Mouse (Mus musculus) limb, embryonic 10.5 days (tissue): Measurements from ENCODE around the gene Urb1. TPM values are rescaled to one million over a fixed set of nuclear protein-coding genes. Genes with fewer than 3 reads are reported as not detected.
"Not testable (repeated sequence)": the region's sequence is repeated elsewhere in the genome, so short reads cannot be mapped to it uniquely, and the experiment has no call there.

Source experiments
- DNase-seq: peaks from one replicate; pipeline ENCODE4 v3.0.0-alpha.2; 2017; ENCODE audit warnings: low spot score
- H3K27ac ChIP-seq: fragments of 300-500 bp; sonication (generic); 2 replicates; pipeline ENCODE4 v1.5.1; 2016; ENCODE audit warnings: mild to moderate bottlenecking
- H3K27me3 ChIP-seq: fragments of 300-500 bp; sonication (generic); 2 replicates; pipeline ENCODE4 v1.6.1; 2016; ENCODE audit warnings: low read depth, mild to moderate bottlenecking; ENCODE audit not compliant: poor library complexity, severe bottlenecking
- H3K36me3 ChIP-seq: fragments of 300-500 bp; sonication (generic); 2 replicates; pipeline ENCODE4 v1.6.1; 2016; ENCODE audit warnings: mild to moderate bottlenecking, moderate library complexity
- H3K4me1 ChIP-seq: fragments of 300-500 bp; sonication (generic); 2 replicates; pipeline ENCODE4 v1.6.1; 2016
- H3K4me3 ChIP-seq: fragments of 300-500 bp; sonication (generic); 2 replicates; pipeline ENCODE4 v1.5.1; 2016; ENCODE audit warnings: mild to moderate bottlenecking, moderate library complexity
- H3K9me3 ChIP-seq: fragments of 300-500 bp; sonication (generic); replicated peaks from 2 replicates; pipeline ENCODE4 v1.6.1; 2016; ENCODE audit warnings: mild to moderate bottlenecking
- WGBS: fragments of 180-500 bp; shearing (Covaris S2); methylation state at CpG from one replicate; pipeline ENCODE4 v1.1.7; 2016; 5-methylcytosine and 5-hydroxymethylcytosine counted together
- polyA plus RNA-seq: library from polyadenylated mRNA; unstranded; fragments of >200 nt; fragmentation: Nextera tagmentation; extraction: Ambion mirVana; gene quantifications from 2 replicates; pipeline ENCODE4 v1.2.1, GENCODE M21; 2016

The Urb1 gene
- polyA plus RNA-seq, 1 experiment from 2014 or later, result 14.2 TPM

- Histone ChIP-seq H3K27ac (no peak overlapping the region), H3K36me3 (no peaks in the 10 kb centered on the region), H3K9me3 (no peaks in the 10 kb centered on the region), H3K27me3 (peaks cover 79% of the 10 kb centered on the region), H3K4me1 (peaks cover 33% of the 10 kb centered on the region), H3K4me3 (no peak overlapping the region)
- no peak for DNase-seq
- WGBS, result 75% methylated on average over 6 of the region's 6 CpGs
These were observed 22.3 kb upstream of the Urb1 start for GRCm38 (mm10) chr16:90832495-90832894.

DNA sequence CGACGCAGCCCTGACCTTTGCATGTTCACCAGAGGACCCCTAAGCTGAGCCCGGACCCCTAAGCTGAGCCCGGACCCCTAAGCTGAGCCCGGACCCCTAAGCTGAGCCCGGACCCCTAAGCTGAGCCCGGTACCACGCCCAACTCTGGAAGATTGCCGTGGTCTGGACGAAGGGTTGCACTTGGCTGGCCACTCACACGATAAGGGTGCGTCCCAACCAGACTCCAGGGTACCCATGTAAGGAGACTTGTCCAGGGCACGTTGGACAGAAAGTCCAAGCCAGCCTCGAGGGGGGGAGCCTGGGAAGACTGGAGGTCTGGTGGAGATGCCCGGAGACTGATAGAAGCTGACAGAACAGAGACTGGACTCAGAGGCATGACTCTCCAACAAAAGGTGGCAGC, 21.5 kb upstream of the Urb1 start:
- Histone ChIP-seq H3K4me1 (peaks cover 33% of the 10 kb centered on the region), H3K9me3 (no peaks in the 10 kb centered on the region), H3K27ac (no peak overlapping the region), H3K36me3 (no peaks in the 10 kb centered on the region), H3K4me3 (peak overlapping the region; percentile 61), H3K27me3 (peaks cover 85% of the 10 kb centered on the region)
- WGBS, result 24% methylated on average over 15 of the region's 15 CpGs
- no peak for DNase-seq

GRCm38 (mm10) chr16:90830686-90831439, 20.6 kb upstream of the Urb1 start:
- DNase-seq, result peak; percentile 72
- no peaks in the 10 kb centered on the region for H3K9me3 ChIP-seq
- H3K27ac ChIP-seq, result peak overlapping the region; percentile 57
- H3K36me3 ChIP-seq, result no peaks in the 10 kb centered on the region
- H3K4me3 ChIP-seq, result peak overlapping the region; percentile 61
- peaks cover 33% of the 10 kb centered on the region for H3K4me1 ChIP-seq
- H3K27me3 ChIP-seq, result peaks cover 85% of the 10 kb centered on the region
- under 1% methylated on average over 67 of the region's 67 CpGs for WGBS

DNA sequence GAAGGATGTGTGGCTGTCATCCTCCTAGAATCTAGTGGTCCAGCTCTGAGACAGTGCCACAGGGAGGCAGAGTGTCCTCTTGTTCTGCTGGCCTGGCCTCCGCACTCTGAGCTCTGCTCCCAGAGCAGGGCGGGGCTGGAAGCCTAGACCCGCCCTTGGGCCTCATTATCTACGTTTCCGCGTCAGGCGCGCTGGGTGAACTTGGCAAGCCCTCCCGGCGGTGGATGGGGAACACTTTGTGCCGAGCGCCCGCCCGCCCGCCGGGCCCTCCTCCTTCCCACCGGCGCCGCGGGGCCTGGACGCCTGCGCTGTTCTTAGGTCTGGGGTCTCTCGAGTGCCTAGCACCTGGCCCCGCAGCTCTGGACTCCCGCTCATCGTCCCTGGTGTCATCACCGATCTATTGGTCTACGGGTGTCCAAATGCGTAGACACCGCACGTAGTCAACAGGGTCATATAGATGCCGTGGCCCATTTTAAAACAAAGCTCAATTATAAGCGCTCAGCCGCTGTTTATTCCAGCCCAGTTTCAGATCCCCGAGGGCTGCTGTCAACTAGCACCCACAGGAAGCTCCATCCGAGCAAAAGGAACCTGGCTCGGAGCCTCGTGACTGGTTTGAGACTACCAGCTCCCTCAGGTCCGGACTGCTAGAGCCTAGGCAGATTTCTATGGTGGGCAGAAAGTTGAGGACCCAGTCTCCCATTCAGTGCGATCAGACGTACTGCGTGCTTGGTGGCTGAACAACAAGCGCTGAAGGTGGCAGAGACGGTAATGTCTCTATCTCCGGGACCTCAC, 19.9 kb upstream of the Urb1 start:
- Histone ChIP-seq H3K4me1 (peaks cover 33% of the 10 kb centered on the region), H3K36me3 (no peaks in the 10 kb centered on the region), H3K27ac (peak overlapping the region; percentile 57), H3K27me3 (peaks cover 79% of the 10 kb centered on the region), H3K9me3 (no peaks in the 10 kb centered on the region), H3K4me3 (peak overlapping the region; percentile 61)
- DNase-seq, result peak; percentile 72
- 1% methylated on average over 43 of the region's 45 CpGs for WGBS

GRCm38 (mm10) chr16:90829136-90829535, 18.9 kb upstream of the Urb1 start:
- Histone ChIP-seq H3K27me3 (peaks cover 71% of the 10 kb centered on the region), H3K27ac (no peak overlapping the region), H3K9me3 (no peaks in the 10 kb centered on the region), H3K4me3 (no peak overlapping the region), H3K4me1 (peaks cover 33% of the 10 kb centered on the region), H3K36me3 (no peaks in the 10 kb centered on the region)
- WGBS, result 81% methylated on average over 7 of the region's 7 CpGs
- DNase-seq, result no peak

DNA sequence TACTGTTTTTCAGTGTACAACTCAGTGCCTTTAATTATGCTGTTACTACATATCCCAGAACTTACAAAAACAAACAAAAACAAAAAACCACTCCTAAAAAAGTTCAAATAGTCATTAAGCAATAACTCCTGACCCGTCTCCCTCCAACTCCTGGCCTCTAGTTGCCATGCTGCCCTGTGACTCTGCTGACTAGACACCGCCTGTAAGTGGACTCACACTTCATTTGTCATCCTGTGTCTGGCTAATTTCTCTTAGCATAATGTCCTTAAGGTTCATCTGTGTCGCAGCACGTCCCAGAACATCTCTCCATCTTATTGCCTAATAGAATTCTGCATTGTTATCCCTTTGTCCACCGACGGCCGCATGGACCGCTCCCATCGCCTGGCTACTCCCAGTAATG, 17.3 kb upstream of the Urb1 start:
- WGBS, result 74% methylated on average over 9 of the region's 9 CpGs
- Histone ChIP-seq H3K4me1 (peaks cover 23% of the 10 kb centered on the region), H3K27me3 (peaks cover 56% of the 10 kb centered on the region), H3K9me3 (no peaks in the 10 kb centered on the region), H3K4me3 (no peak overlapping the region), H3K27ac (no peak overlapping the region), H3K36me3 (no peaks in the 10 kb centered on the region)
- no peak for DNase-seq

DNA sequence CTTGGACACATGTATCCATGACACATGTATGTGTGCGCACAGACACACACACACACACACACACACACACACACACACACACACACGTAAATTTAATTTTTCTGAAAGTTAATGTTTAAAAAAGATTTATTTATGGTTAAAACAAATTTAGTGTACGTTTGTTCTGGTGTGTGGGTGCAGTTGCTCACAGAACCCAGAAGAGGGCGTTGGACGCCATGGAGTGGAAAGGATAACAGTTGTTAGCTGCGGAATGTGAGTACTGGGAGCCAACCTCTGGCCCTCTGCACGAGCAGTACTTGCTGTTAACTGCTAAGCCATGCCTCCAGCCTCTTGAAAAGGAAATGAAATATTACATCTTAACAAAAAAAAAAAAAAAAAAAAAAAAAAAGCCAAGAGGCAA, 16.2 kb upstream of the Urb1 start, which contains the start of gene Eva1c:
Gene Eva1c, plus strand, starts transcription at position 263 of the 400 bp plus-strand sequence.
- H3K4me1 ChIP-seq, result peaks cover 20% of the 10 kb centered on the region
- H3K27me3 ChIP-seq, result peaks cover 46% of the 10 kb centered on the region
- H3K27ac ChIP-seq, result no peak within 1 kb of the TSS
- no peaks in the 10 kb centered on the region for H3K9me3 ChIP-seq
- no peaks in the 10 kb centered on the region for H3K36me3 ChIP-seq
- H3K4me3 ChIP-seq, result no peak within 1 kb of the TSS
- WGBS, result 73% methylated on average over 7 of the region's 7 CpGs
- no peak for DNase-seq

- Histone ChIP-seq H3K27ac (no peak overlapping the region), H3K27me3 (peaks cover 41% of the 10 kb centered on the region), H3K36me3 (no peaks in the 10 kb centered on the region), H3K4me1 (peaks cover 16% of the 10 kb centered on the region), H3K4me3 (no peak overlapping the region), H3K9me3 (no peaks in the 10 kb centered on the region)
- WGBS, result 88% methylated on average over 5 of the region's 5 CpGs
- no peak for DNase-seq
These were observed 15.8 kb upstream of the Urb1 start for GRCm38 (mm10) chr16:90826041-90826440.

- WGBS, result 82% methylated on average over 4 of the region's 4 CpGs
- H3K9me3 ChIP-seq, H3K4me3 ChIP-seq, DNase-seq, H3K4me1 ChIP-seq, H3K36me3 ChIP-seq, H3K27ac ChIP-seq: not testable (repeated sequence)
- H3K27me3 ChIP-seq, result peaks cover 21% of the 10 kb centered on the region
These were observed 13.8 kb upstream of the Urb1 start for GRCm38 (mm10) chr16:90823986-90824385.

DNA sequence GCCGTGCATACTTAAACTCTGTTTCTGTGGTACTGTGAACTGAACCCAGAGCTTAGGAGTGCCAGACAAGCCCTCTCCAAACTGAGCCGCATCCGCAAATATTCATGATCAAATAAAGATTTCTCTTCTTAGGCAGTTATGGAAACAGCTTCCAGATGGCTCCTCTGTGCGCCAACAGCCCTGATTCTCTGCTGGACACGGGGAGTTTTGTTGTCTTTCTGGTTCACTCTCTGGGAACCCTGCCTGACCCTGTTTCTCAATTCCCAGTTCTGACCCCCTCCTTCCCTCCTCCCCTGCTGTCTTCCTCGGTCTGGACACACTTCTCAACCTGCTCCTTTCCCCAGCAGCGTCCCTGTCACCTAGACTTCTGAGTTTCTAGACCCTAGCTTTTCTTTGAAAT, 12.8 kb upstream of the Urb1 start:
- H3K4me3 ChIP-seq, result no peak overlapping the region
- no peak overlapping the region for H3K27ac ChIP-seq
- WGBS, result 75% methylated on average over 7 of the region's 7 CpGs
- no peaks in the 10 kb centered on the region for H3K9me3 ChIP-seq
- peaks cover 11% of the 10 kb centered on the region for H3K27me3 ChIP-seq
- H3K36me3 ChIP-seq, result no peaks in the 10 kb centered on the region
- H3K4me1 ChIP-seq, result no peaks in the 10 kb centered on the region
- DNase-seq, result no peak

DNA sequence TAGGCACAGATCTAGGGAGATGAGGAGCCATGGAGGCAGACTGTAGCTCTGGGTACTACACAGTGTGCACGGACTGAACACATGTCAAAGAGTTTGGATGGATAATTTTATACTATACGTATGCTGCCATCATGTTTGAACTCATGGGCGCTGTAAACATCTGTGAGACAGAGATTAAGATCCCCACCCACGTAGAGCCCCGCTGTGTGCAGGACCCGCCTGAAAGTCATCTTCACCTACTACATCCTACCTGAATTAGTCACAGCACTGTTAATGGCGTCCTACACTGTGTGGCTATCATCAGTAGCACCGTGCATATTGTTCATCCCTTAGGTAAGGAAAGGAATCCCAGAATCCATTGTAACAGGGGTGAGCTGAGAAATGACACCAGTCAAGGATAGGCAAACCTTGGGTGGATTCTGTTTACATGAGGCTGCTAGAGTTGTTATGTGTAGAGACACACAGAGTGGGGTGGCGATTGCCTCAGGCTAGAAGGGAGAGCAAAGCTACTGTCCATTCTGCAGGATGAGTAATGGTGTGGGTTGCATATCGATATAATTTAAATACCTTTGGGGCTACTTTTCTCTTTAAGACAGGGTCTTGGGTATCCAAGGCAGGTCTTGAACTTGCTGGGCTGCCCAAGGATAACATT, 12.2 kb upstream of the Urb1 start:
- WGBS, result 92% methylated on average over 10 of the region's 10 CpGs
- no peaks in the 10 kb centered on the region for H3K9me3 ChIP-seq
- H3K27ac ChIP-seq, result no peak overlapping the region
- peaks cover 5% of the 10 kb centered on the region; the same call in 1 of the 2 replicates for H3K27me3 ChIP-seq
- no peaks in the 10 kb centered on the region for H3K36me3 ChIP-seq
- no peak for DNase-seq
- no peak overlapping the region for H3K4me3 ChIP-seq
- H3K4me1 ChIP-seq, result no peaks in the 10 kb centered on the region

- Histone ChIP-seq H3K36me3 (no peaks in the 10 kb centered on the region), H3K4me3 (no peak overlapping the region), H3K9me3 (no peaks in the 10 kb centered on the region), H3K4me1 (no peaks in the 10 kb centered on the region), H3K27me3 (no peaks in the 10 kb centered on the region), H3K27ac (no peak overlapping the region)
- DNase-seq, result no peak
- WGBS, result 86% methylated on average over 14 of the region's 14 CpGs
These were observed 11.0 kb upstream of the Urb1 start for GRCm38 (mm10) chr16:90821046-90821697.
